Mouse (Mus musculus): ENCODE measurements around the gene Ehhadh.
A peak's percentile ranks its signal among the peaks of the same experiment; 100 is the strongest.
"Not testable (repeated sequence)": the region's sequence is repeated elsewhere in the genome, so short reads cannot be mapped to it uniquely, and the experiment has no call there.

The Ehhadh gene

DNA sequence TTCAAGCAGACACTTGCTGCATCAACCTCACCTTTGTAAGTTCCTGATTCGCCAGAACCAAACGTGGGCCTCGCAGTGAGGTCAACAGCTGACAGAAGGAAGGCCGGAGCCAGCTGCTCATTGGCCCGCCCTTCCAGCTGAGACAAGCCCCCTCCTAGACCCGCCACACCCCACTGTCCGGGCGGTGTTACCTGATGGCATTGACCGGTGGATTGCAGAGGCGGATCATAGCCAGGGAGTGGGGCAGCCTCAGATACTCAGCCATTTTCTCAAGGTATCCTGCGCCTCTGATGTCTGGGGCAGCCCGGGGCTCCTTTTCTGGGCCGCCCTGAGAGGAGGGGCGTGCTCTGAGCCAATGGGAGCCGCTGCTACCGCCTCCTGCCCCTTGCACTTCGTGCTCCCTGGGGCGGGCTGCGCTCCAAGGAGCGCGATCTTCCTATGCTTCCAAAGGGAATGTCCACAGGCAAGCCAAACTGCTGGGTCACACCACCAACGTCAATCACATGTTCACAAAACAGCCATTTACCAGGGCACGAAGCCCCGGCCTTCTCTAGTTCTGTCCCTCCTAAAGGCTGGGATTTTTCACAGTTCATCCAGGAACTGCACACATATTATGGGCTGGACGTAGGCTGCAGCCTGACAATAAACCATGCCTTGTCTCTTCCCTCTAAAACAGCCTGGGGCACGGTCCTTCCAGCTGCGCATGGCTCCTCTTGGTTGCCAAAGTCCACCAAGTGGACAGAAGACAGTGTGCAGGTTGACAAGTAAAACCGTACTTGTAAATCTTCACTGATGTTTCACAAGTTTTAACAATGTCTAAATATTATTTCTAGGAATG is at the start of gene Ehhadh:
TSS of gene Ehhadh (minus strand) at position 292 of the 838 bp plus-strand sequence.
- DNase-seq: peak; percentile 85

DNA sequence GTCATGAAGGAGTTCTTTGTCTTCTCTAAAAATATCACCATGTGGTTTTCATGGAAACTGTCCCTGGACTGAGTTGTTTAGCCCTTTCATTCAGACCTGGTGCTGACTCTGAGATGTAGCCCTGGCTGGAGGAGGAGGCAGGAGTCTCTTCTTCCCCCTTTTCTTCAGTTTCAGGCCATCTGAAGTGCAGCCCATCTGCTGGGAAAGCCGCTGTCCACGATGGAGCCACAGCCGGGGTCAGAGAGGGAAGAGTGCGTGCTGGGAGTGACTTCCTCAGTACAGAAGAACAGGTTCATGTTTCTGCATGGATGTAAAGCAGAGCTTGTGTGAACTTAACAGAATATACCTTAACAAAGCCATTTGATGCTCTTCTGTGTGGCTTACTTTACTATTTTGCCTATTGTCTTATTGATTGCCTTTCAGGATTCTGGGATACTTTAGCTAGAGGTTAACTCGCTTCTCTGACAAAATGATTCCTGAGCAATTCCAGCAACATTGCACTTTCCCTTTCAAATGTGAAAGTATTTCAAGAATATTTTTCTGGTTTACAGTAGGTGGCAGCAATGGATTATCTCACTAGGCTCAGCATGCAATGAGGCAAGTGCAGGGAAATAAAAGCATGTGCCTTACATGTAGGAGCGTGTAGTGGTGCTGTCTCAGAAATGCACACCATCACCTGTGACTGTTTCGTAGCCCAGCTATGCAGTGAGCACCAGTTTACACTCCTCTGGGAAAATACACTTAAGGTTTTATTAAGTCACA is 48.9 kb upstream of the Ehhadh start:
- DNase-seq: no peak

DNA sequence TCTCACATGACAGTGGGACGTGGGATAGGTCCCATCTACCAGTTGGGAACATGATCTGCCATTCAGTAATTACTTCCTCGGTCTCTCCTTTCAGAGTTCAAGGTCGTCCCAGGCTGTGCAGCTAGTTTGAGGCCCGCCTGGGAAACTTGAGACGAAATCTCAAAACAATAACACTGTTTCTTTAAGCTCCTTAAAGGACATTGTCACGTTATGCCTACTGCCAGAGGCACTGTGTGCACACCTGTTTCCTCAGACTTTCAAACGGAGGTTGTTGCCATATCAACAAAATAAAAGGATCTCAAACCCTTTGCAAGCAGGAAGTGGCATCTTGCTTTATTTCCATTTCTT is 48.0 kb upstream of the Ehhadh start:
- DNase-seq: no peak

GRCm38 (mm10) chr16:21834866-21835583 is 47.4 kb upstream of the Ehhadh start:
- no peak for DNase-seq

DNA sequence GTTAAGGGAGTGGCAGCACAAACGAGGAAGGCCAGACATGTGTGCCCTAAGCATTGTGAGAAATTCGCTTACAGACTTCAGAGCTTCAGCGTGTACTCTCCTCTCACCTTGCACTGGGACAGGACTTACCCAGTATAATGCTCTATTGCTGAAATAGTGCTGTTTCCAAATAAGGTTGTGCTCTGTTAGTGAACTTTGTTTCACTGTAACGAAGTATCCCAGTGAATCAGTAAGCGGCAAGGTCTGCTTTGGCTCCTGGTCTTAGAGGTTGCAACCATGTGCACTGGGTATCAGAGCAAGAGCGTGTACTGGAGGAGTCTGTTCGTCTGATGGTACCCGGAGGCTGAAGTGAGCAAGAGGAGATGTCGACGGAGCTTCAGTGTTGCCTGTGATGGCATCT is 46.4 kb upstream of the Ehhadh start:
- no peak for DNase-seq

- no peak for DNase-seq
Observed at GRCm38 (mm10) chr16:21833469-21833868, 45.9 kb upstream of the Ehhadh start.

DNA sequence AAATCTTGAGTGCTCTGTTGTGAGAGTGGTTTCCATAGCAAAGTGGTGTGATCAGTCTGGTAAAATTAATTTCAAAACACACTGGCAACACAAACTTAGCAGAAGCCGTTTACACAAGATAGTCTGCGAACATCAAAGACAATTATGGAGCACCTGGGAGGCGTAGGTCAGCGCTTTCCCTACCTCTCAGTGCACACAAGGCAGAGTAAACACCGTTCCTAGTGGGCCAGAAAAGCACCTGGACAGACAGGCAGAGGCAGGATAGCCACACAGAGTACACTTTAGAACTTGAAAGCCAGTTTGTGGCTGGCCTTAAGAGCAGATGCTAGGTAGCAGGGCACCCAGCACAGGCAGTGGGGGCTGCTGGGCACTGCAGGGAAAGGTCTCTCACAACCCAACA is 44.2 kb upstream of the Ehhadh start:
- DNase-seq: no peak

GRCm38 (mm10) chr16:21830784-21831183 is 43.2 kb upstream of the Ehhadh start:
- DNase-seq: no peak

- DNase-seq: no peak
Observed at GRCm38 (mm10) chr16:21829711-21830110, 42.1 kb upstream of the Ehhadh start.

GRCm38 (mm10) chr16:21827581-21827980 is 40.0 kb upstream of the Ehhadh start:
- peak; percentile 39 for DNase-seq

DNA sequence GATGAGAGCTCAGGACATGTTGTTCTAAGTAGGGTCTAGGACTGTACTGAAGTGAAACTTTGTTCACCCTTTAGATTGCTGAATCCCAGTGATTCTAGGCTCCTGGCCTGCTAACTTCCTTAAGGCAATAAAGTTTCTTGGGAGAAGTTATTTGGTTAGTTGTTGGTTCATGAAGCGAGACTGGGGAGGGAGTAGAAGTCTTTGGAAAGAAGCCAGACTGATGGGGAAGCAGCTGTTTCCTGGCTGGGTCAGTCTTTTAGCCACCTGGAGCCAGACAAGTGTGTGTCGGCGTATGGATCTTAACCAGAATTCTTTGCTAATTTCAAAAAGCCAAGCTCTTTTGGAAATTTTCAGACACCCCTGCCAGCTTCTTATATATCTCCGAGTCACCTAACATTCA is 39.5 kb upstream of the Ehhadh start:
- DNase-seq: peak; percentile 67

GRCm38 (mm10) chr16:21825612-21826031 is 38.0 kb upstream of the Ehhadh start:
- DNase-seq: peak; percentile 57

DNA sequence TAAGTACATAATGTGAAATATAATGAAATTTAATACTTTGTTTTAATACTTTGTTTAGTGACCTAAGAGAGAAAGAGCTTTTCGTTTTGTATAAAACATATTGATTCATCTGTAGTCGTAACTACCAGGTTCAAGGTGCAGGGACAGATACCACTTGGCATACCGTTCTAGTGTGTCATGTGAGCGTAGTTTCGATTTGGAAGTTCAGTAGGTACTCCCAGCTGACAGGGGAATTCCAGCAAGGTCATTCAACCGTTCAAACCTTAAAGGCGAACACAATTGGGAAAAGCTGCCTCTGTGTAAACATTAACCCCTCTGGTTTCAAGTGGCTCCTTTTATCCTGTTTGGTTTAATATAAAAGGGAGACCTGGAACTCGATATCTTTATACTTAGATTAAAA is 31.0 kb upstream of the Ehhadh start:
- peak; percentile 49 for DNase-seq

GRCm38 (mm10) chr16:21818132-21818531 is 30.5 kb upstream of the Ehhadh start:
- peak; percentile 78 for DNase-seq

- no peak for DNase-seq
Observed at GRCm38 (mm10) chr16:21815669-21816010, 28.0 kb upstream of the Ehhadh start.

- peak; percentile 62 for DNase-seq
Observed at GRCm38 (mm10) chr16:21814861-21815668, 27.5 kb upstream of the Ehhadh start.

DNA sequence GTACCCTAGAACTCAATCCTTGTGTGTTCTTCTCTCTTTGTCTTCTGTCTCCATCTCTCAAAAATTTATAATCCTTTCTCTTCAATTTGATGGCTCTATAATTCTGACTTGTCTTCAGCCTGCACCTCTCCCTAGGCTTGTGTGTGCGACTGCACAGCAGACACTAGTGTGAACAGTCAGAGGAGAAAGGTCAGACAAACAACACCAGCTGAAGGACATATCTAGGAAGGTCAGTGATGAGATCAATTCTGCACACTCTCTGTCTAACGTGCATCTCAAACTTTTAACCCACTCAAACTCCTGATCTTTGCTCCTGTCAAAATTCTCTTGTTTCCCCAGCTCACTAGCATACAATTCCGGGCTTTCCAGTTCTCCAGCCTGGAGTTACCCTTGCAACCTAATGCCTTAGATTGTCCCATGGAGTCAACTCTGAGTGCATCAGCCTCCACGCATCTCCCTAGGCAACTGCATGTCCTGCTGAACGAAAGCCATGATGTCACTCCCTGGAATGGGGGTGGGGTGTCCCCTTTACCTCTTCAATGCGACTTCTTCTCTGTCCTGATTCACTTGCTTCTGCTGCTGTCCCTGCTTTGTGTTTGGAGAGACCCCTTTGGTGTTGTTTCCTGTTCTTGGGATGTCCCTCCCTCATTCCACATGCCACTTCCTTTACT is 25.7 kb upstream of the Ehhadh start:
- DNase-seq: no peak

DNA sequence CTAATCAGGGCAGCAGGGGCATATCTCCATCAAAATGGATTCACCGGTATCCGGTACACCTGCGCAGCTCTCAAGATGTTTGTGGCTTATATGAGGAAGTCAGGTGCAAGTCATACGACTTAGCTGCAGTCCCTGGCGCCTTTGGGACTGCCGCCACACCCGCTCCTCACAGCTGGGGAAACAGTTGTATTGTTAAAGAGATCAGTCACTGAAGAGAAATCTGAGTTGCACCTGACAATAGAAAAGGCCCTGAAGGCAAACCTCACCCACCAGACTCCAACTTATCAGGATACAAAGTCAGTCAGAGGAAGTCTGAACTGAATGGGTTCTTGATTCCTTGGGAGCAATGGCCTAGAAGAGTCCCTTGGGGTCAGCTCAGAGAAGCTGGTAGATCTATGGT is 20.2 kb upstream of the Ehhadh start:
- DNase-seq: not testable (repeated sequence)

DNA sequence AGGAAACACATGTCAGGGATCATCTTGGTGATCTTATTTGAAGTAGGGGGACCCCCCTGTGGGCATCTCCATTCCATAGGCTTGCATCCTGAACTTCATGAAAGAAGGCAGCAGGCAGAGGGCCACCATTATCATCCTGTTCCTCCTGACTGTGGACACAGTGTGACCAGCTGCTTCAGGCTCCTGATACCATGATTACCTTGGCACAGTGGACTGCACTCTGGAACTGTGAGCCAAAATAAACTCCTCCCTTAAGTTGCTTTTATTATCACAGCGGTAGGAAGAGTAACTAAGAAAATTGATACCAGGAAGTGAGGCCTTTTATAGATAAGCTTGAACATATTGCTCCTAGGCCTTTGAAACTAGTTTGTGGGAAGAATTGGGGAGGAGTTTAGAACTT is 19.3 kb upstream of the Ehhadh start:
- no peak for DNase-seq

DNA sequence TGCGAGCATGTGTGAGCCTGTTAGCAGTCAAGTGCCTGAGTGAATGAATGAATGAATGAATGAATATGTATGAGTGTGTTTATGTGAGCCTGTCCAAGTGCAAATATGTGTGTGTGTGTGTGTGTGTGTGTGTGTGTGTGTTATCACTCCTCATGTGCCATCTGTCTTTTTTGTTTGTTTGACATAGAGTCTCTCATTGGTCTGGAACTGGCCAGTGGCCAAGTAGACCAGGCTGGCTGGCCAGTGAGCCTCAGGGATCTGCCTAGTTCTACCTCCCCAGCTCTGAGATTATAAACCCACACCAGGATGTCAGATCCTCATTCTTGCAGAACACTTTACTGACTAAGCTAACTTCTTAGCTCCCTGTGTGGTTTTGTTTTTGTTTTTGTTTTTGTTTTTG is 16.7 kb upstream of the Ehhadh start:
- peak; percentile 39 for DNase-seq

DNA sequence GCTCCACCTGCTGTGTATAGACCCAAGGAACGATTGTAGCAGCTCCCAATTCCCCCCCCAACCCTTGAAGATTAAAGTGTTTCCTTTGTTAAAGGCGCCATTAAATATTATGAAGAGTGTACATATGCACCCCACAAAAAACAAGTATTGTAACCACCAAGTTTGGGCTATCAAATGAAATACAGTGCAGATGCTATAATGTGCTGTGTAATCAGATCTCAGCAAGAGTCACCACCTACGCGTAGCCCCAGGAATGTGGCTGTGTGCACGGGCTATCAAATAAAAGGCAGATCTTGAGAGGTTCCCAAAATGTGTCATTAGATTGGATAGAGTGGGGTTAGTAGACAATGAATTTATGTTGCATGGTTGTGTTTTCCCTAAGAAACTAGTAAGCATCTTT is 7.5 kb upstream of the Ehhadh start:
- no peak for DNase-seq

DNA sequence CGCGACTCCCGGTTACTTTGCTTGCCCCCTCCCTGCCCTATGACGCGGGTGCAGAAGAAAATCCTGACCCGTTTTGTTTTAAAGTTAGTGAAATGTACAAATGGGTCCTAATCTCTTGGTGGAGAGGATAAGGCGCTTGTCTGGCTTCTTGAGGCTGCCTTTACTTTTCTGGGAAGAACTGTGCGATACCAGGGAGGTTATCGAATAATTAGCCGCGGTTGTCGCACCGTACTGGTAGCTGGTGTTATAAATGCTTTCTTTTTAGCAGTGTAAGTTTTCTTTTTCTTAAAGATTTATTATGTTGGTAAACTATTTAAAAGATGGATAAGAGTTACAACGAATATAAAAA is 7.1 kb upstream of the Ehhadh start:
- DNase-seq: no peak

Measured in kidney, postnatal 10 days (tissue).